Mouse (Mus musculus): ENCODE data around the gene Akna. TPM values are rescaled to one million over a fixed set of nuclear protein-coding genes. Genes with fewer than 3 reads are reported as not detected.

The Akna gene
- total and polyA plus RNA-seq, 3 experiments, result 3.9 to 14.1 TPM; not detected in 1

DNA sequence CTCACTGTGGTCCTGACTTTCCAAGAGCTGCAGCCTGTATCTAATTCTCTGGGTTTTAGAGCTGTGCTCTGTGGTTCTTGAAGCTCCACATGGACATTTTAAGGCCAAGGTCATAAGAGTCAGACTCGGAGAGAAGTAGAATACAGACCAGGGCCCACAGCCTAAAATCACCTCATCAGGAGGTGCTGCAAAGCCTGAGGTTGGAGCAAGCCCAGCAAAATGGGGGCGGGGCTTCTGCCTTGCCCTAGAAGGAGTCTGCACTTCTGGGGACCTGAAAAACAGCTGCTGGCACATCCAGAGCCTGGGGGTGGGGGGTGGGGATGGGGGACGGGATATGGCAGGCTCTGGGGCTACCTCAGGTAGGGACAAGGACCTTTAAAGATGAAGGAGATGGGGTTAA is 27.2 kb upstream of the Akna start:
- H3K4me1 ChIP-seq (ENCODE audit: control insufficient read depth in 1 of 2, insufficient read depth in 2 of 2, low read length in 2 of 2), result no peaks in the 10 kb centered on the region
- no peaks in the 10 kb centered on the region for H3K79me2 ChIP-seq (ENCODE audit: control insufficient read depth, insufficient read depth, low read length, poor library complexity)
- no peak overlapping the region for H3K4me3 ChIP-seq (ENCODE audit: control insufficient read depth in 1 of 2, insufficient read depth in 1 of 2, low read depth in 2 of 2, low read length in 2 of 2)
- H3K27me3 ChIP-seq (ENCODE audit: control insufficient read depth in 1 of 2, insufficient read depth in 2 of 2, low read length in 2 of 2), result no peaks in the 10 kb centered on the region
- H3K9ac ChIP-seq (ENCODE audit: control insufficient read depth, low read depth, low read length, poor library complexity, severe bottlenecking), result no peak overlapping the region
- H3K27ac ChIP-seq (ENCODE audit: control insufficient read depth, low read depth, low read length), result no peak overlapping the region
- no peaks in the 10 kb centered on the region for H3K36me3 ChIP-seq (ENCODE audit: control insufficient read depth in 1 of 2, insufficient read depth in 2 of 2, low read length in 2 of 2)
- DNase-seq (ENCODE audit: low read depth, low spot score), result no peak
- H3K9me3 ChIP-seq (replicated peaks; ENCODE audit: insufficient read depth, low read length), result no peaks in the 10 kb centered on the region
- no peak for TF ChIP-seq ZC3H11A (IDR thresholded peaks at IDR 0.05; ENCODE audit: low read depth, low read length)
- no peak for TF ChIP-seq MAX (IDR thresholded peaks at IDR 0.05; ENCODE audit: low read length)
- no peak for TF ChIP-seq NELFE (IDR thresholded peaks at IDR 0.05; ENCODE audit: low read depth, low read length)
- TF ChIP-seq ETS1 (IDR thresholded peaks at IDR 0.05; ENCODE audit: low read depth, low read length), result no peak

DNA sequence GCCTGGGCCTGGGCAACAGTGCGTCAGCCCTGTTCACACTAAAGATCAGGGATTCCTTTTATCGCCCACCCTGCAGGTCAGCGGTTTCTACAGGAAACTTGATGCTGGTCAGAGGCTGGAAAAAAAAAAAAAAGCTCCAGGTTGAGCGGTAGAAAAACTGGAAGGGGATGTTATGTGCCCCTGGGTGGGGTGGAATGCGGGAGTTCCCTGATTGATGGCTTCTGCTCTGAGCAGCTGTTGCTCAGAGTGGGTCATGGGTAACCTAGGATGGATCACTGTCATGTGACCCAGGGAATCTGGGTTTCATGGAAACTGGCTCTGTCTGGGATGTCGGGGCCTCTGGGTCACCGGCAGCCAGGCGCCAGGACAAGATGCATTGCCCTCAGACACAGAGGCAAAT is 23.2 kb upstream of the Akna start:
- Histone ChIP-seq H3K9me3 (replicated peaks; ENCODE audit: insufficient read depth, low read length) (no peaks in the 10 kb centered on the region), H3K36me3 (ENCODE audit: control insufficient read depth in 1 of 2, insufficient read depth in 2 of 2, low read length in 2 of 2) (no peaks in the 10 kb centered on the region), H3K27ac (ENCODE audit: control insufficient read depth, low read depth, low read length) (no peak overlapping the region), H3K9ac (ENCODE audit: control insufficient read depth, low read depth, low read length, poor library complexity, severe bottlenecking) (no peak overlapping the region), H3K27me3 (ENCODE audit: control insufficient read depth in 1 of 2, insufficient read depth in 2 of 2, low read length in 2 of 2) (no peaks in the 10 kb centered on the region), H3K4me3 (ENCODE audit: control insufficient read depth in 1 of 2, insufficient read depth in 1 of 2, low read depth in 2 of 2, low read length in 2 of 2) (no peak overlapping the region), H3K79me2 (ENCODE audit: control insufficient read depth, insufficient read depth, low read length, poor library complexity) (no peaks in the 10 kb centered on the region), H3K4me1 (ENCODE audit: control insufficient read depth in 1 of 2, insufficient read depth in 2 of 2, low read length in 2 of 2) (no peaks in the 10 kb centered on the region)
- TF ChIP-seq TAL1 (IDR thresholded peaks at IDR 0.05; ENCODE audit: low read length) (no peak), CHD1 (IDR thresholded peaks at IDR 0.05; ENCODE audit: low read depth, low read length) (no peak), BHLHE40 (IDR thresholded peaks at IDR 0.05; ENCODE audit: borderline replicate concordance, low read depth, low read length) (no peak), UBTF (IDR thresholded peaks at IDR 0.05; ENCODE audit: borderline replicate concordance, insufficient read depth, low read depth, low read length) (no peak), USF1 (IDR thresholded peaks at IDR 0.05; ENCODE audit: low read depth, low read length) (no peak), ZKSCAN1 (IDR thresholded peaks at IDR 0.05; ENCODE audit: low read depth, low read length) (no peak), NELFE (IDR thresholded peaks at IDR 0.05; ENCODE audit: low read depth, low read length) (no peak)
- no peak for DNase-seq (ENCODE audit: low read depth, low spot score)

DNA sequence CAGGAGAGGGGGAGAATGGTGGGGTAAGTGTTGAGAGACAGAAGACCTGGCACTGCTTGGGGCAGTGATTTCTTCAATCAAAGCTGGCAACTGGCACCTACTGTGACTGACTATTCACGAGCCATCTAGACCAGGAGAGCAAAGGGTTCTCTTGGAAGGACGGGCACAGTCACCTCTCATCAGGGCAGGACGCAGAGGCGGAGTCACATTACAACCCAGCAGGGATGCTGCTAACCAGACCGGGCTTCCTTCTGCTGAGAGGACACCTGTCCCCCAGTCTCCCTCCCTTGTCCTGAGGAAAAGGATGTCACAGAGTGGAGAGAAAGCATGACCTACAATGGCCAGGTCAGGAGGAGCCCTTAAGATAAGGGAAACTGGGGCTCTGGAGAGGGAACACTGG is 20.7 kb upstream of the Akna start:
- Histone ChIP-seq H3K9ac (ENCODE audit: control insufficient read depth, low read depth, low read length, poor library complexity, severe bottlenecking) (no peak overlapping the region), H3K27ac (ENCODE audit: control insufficient read depth, low read depth, low read length) (no peak overlapping the region), H3K27me3 (ENCODE audit: control insufficient read depth in 1 of 2, insufficient read depth in 2 of 2, low read length in 2 of 2) (no peaks in the 10 kb centered on the region), H3K4me1 (ENCODE audit: control insufficient read depth in 1 of 2, insufficient read depth in 2 of 2, low read length in 2 of 2) (no peaks in the 10 kb centered on the region), H3K4me3 (ENCODE audit: control insufficient read depth in 1 of 2, insufficient read depth in 1 of 2, low read depth in 2 of 2, low read length in 2 of 2) (no peak overlapping the region), H3K79me2 (ENCODE audit: control insufficient read depth, insufficient read depth, low read length, poor library complexity) (no peaks in the 10 kb centered on the region), H3K36me3 (ENCODE audit: control insufficient read depth in 1 of 2, insufficient read depth in 2 of 2, low read length in 2 of 2) (no peaks in the 10 kb centered on the region), H3K9me3 (replicated peaks; ENCODE audit: insufficient read depth, low read length) (no peaks in the 10 kb centered on the region)
- no peak for TF ChIP-seq MXI1 (IDR thresholded peaks at IDR 0.05; ENCODE audit: low read depth, low read length)
- no peak for TF ChIP-seq EP300 (IDR thresholded peaks at IDR 0.05; ENCODE audit: low read depth in 1 of 2, low read length in 2 of 2)
- TF ChIP-seq UBTF (IDR thresholded peaks at IDR 0.05; ENCODE audit: borderline replicate concordance, insufficient read depth, low read depth, low read length), result no peak
- no peak for TF ChIP-seq ELF1 (IDR thresholded peaks at IDR 0.05; ENCODE audit: low read depth, low read length)
- TF ChIP-seq NELFE (IDR thresholded peaks at IDR 0.05; ENCODE audit: low read depth, low read length), result no peak
- no peak for TF ChIP-seq TBP (IDR thresholded peaks at IDR 0.05; ENCODE audit: low read depth, low read length)
- TF ChIP-seq POLR2A (IDR thresholded peaks at IDR 0.05; ENCODE audit: control insufficient read depth in 1 of 2, insufficient read depth in 1 of 2, low read depth in 1 of 2, low read length in 2 of 2, poor library complexity in 1 of 2), result no peak
- no peak for TF ChIP-seq JUND (IDR thresholded peaks at IDR 0.05; ENCODE audit: low read depth, low read length)
- no peak for TF ChIP-seq CHD1 (IDR thresholded peaks at IDR 0.05; ENCODE audit: low read depth, low read length)
- no peak for TF ChIP-seq MYC (IDR thresholded peaks at IDR 0.05; ENCODE audit: low read depth, low read length)
- no peak for TF ChIP-seq NRF1 (IDR thresholded peaks at IDR 0.05; ENCODE audit: insufficient read depth, low read depth, low read length, poor library complexity, severe bottlenecking)
- TF ChIP-seq ZKSCAN1 (IDR thresholded peaks at IDR 0.05; ENCODE audit: low read depth, low read length), result no peak
- TF ChIP-seq POLR2AphosphoS2 (IDR thresholded peaks at IDR 0.05; ENCODE audit: low read length), result no peak
- no peak for TF ChIP-seq USF2 (IDR thresholded peaks at IDR 0.05; ENCODE audit: borderline replicate concordance in 1 of 2, insufficient read depth in 1 of 2, low read depth in 1 of 2, low read length in 2 of 2)
- no peak for DNase-seq (ENCODE audit: low read depth, low spot score)

Measured in MEL (cell line).